Mouse (Mus musculus) ES-Bruce4 (cell line): ENCODE measurements around the gene Gm10428. TPM values are rescaled to one million over a fixed set of nuclear protein-coding genes. Genes with fewer than 3 reads are reported as not detected.

ENCODE experiments used
- H3K27ac ChIP-seq: 2 replicates; pipeline ENCODE4 v1.5.1; 2012; ENCODE audit warnings: low read length, inconsistent platforms; ENCODE audit not compliant: insufficient read depth
- H3K27me3 ChIP-seq: 2 replicates; pipeline ENCODE4 v1.6.1; 2012; ENCODE audit warnings: mild to moderate bottlenecking, low read length, inconsistent platforms; ENCODE audit not compliant: control insufficient read depth, poor library complexity, insufficient read depth, severe bottlenecking
- H3K36me3 ChIP-seq: 2 replicates; pipeline ENCODE4 v1.6.1; 2012; ENCODE audit warnings: inconsistent platforms, mild to moderate bottlenecking, low read length, moderate library complexity; ENCODE audit not compliant: control insufficient read depth, poor library complexity, insufficient read depth, severe bottlenecking
- H3K4me1 ChIP-seq: one replicate; pipeline ENCODE4 v1.8.1; 2011; ENCODE audit warnings: low read length; ENCODE audit not compliant: control insufficient read depth, insufficient read depth
- H3K4me3 ChIP-seq: 2 replicates; pipeline ENCODE4 v1.5.1; 2011; ENCODE audit warnings: low read depth, mild to moderate bottlenecking, low read length
- H3K9ac ChIP-seq: 2 replicates; pipeline ENCODE4 v1.6.1; 2012; ENCODE audit warnings: low read depth, mild to moderate bottlenecking, inconsistent platforms; ENCODE audit not compliant: poor library complexity, severe bottlenecking
- H3K9me3 ChIP-seq: replicated peaks from 2 replicates; pipeline ENCODE4 v1.6.1; 2012; ENCODE audit warnings: mild to moderate bottlenecking, low read length, inconsistent platforms; ENCODE audit not compliant: control insufficient read depth, poor library complexity, insufficient read depth, severe bottlenecking
- CTCF ChIP-seq: IDR thresholded peaks from one replicate; pipeline ENCODE4 v1.8.1; 2011; ENCODE audit warnings: low read depth, low read length
- EP300 ChIP-seq: IDR thresholded peaks from 2 replicates; pipeline ENCODE4 v1.6.1; 2011; ENCODE audit warnings: low read depth, low read length; ENCODE audit not compliant: insufficient read depth
- POLR2A ChIP-seq: IDR thresholded peaks from one replicate; pipeline ENCODE4 v1.8.1; 2011; ENCODE audit warnings: low read length; ENCODE audit not compliant: insufficient read depth
- polyA plus RNA-seq: library from polyadenylated mRNA; stranded (reverse); fragments of >200 nt; gene quantifications from 2 replicates; pipeline ENCODE4 v1.2.4, GENCODE M21; 2011; ENCODE audit warnings: low read depth; ENCODE audit not compliant: missing spikeins, insufficient read depth, insufficient read length

Gm10428 gene
- polyA plus RNA-seq, 1 experiment, result not detected

DNA sequence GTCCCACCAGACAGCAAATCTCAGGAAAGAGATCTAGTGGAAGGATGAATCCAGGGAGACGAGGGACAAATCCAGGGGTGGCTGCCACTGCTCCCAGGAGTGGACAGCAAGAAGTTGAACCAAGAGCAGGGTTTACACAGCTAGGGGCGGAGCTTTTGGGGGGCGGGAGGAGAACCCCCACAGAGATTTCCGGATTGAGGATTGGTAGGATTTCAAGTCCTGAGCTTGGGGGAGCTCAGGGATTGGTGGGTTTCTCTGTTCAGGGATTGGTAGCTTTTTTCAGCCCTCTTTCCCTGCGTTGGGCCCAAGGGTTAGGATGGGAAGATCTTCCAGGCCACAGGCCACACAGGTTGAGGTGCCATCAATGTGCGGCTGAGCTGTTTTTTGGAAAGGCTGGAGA is 5.0 kb downstream of the Gm10428 start:
- Histone ChIP-seq H3K36me3 (no peaks in the 10 kb centered on the region), H3K4me1 (no peaks in the 10 kb centered on the region), H3K4me3 (no peak overlapping the region), H3K9ac (no peak overlapping the region), H3K27me3 (no peaks in the 10 kb centered on the region), H3K9me3 (no peaks in the 10 kb centered on the region), H3K27ac (no peak overlapping the region)
- TF ChIP-seq EP300 (no peak), POLR2A (no peak), CTCF (no peak)

DNA sequence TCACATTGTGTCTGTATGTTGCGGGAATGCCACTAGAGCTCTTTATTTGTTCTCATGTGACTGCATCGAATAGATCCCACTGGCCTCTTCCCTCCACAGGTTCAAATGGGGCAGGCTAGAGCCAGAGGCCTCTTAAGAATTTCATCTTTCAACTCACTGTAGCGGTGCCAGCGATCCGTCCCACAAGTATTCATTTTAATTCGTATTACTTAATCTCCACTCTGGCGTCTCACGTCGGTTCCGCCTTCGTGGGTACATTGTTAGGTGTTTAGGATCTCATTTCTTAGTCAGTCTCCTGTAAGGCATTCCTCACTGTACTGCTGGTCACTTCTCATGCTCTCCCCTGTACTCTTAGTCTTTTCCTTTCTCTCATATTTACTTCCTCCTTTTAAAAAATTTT is 5.6 kb downstream of the Gm10428 start:
- Histone ChIP-seq H3K9me3 (no peaks in the 10 kb centered on the region), H3K4me3 (no peak overlapping the region), H3K27ac (no peak overlapping the region), H3K36me3 (no peaks in the 10 kb centered on the region), H3K27me3 (no peaks in the 10 kb centered on the region), H3K9ac (no peak overlapping the region), H3K4me1 (no peaks in the 10 kb centered on the region)
- no peak for TF ChIP-seq POLR2A
- no peak for TF ChIP-seq EP300
- TF ChIP-seq CTCF, result no peak

DNA sequence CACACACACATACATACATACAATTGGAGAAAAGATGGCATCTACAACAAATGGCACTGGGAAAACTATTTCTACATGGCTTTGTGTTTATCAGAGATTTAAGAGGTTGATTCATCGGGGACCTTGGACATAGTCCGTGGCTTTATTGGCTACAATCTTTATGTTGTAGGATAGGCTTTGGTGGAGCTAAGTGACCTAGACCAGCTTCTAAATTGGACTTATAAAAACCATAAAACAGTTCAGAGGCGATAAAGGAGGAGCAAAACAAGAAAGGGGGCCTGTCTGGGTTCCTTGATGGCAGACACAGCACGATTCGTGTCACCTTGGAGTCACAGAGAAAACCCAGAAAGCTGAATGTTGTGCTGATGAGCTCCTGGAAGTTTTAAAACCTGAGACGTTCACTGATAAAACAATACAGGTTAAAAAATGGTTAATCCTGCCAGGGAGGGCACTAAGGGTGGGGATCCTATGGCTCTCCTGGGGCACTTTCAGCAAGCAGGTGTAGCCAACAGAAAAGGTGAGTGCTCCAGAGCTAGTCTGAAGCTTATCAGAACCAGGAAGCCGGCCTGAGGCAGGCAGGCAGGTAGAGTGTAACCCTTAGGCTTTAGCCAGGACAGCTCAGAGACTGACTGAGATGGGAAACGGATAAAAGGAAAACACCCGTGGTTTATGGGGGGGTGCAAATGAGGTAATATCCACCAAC is 8.0 kb downstream of the Gm10428 start:
- H3K4me1 ChIP-seq, result no peaks in the 10 kb centered on the region
- TF ChIP-seq CTCF (no peak), POLR2A (no peak), EP300 (no peak)
- no peak overlapping the region for H3K4me3 ChIP-seq
- H3K27me3 ChIP-seq, result no peaks in the 10 kb centered on the region
- H3K36me3 ChIP-seq, result no peaks in the 10 kb centered on the region
- no peaks in the 10 kb centered on the region for H3K9me3 ChIP-seq
- H3K27ac ChIP-seq, result no peak overlapping the region
- H3K9ac ChIP-seq, result no peak overlapping the region

DNA sequence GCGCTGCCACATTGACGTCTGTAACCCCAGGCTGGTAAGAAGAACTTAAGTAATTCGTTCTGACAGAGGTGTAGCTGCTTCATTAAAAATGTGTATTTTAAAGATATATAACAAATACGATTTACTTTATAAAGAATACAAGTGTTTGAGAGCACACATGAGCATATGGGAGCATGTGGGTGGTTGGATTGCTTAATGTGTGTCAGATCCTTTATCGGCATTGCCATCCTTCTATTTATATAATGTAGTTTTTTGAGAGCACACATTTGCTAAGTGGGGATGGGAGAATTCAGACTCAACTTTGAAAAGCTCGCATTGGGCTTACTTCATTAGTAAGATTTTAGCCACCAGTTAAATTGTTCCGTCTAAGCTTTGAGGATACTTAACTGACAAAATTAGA is 23.6 kb downstream of the Gm10428 start:
- Histone ChIP-seq H3K9ac (no peak overlapping the region), H3K27me3 (no peaks in the 10 kb centered on the region), H3K36me3 (no peaks in the 10 kb centered on the region; the same call in 1 of the 2 replicates), H3K4me1 (no peaks in the 10 kb centered on the region), H3K9me3 (peaks cover 16% of the 10 kb centered on the region), H3K4me3 (no peak overlapping the region), H3K27ac (no peak overlapping the region)
- TF ChIP-seq EP300 (no peak), CTCF (no peak), POLR2A (no peak)

DNA sequence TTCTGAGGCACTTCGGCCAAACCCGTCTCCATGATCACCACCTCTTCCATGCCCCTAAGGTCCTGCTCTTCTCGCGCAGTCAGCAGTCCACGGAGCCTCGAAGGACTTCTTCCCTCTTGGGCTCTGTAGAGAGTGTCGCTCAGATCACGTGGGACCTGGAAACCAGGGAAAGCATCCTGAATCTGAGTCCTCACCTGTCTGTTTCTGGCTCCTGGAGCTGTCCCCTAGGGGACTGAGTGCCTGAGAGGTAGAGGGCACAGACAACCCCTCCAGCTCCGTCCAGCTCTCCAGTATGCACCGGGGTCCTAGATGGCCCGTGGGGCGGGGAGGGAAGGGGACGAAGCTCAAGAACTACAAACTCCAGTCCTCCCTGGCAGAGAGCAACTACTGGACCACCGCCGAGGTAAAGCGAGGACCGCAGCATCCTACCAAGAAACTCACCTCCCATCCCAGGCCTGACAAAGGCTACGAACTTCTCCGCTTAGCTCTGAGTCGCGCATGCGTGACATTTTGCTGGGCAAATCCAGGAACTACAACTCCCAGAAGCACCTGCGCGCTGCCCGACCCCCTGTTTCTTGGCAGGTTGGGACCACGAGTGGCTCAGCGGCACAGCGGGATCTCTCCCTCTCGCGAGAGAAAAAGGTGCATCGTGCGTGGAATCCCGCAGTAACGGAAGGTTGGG is 36.2 kb downstream of the Gm10428 start, which contains the start of gene Zfp286:
Gene Zfp286 (minus strand): TSS at position 528 of the 682 bp plus-strand sequence.
- Histone ChIP-seq H3K4me1 (no peaks in the 10 kb centered on the region), H3K9me3 (no peaks in the 10 kb centered on the region), H3K9ac (peak within 1 kb of the TSS; percentile 19), H3K27ac (no peak within 1 kb of the TSS), H3K36me3 (no peaks in the 10 kb centered on the region), H3K27me3 (no peaks in the 10 kb centered on the region; the same call in 1 of the 2 replicates), H3K4me3 (peak within 1 kb of the TSS; percentile 72)
- TF ChIP-seq CTCF, result no peak
- TF ChIP-seq POLR2A, result no peak
- TF ChIP-seq EP300, result no peak

DNA sequence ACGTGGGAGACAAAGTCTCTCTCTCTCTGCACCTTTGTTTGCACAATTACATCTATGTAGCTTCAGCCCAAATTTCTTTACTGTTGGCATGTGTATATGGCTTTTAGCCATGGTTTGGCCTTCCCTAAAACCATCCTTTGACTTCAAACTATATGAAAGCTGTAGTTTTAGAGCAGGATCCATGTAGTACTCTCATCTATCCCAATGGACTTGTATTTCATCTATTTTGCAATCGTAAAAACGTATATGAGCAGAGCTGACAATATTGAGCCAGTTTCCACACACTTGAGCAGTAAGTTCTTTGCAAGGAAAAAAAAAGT is 36.7 kb downstream of the Gm10428 start:
- H3K4me3 ChIP-seq, result peak overlapping the region; percentile 72
- H3K27ac ChIP-seq, result no peak overlapping the region
- H3K27me3 ChIP-seq, result no peaks in the 10 kb centered on the region; the same call in 1 of the 2 replicates
- H3K9ac ChIP-seq, result no peak overlapping the region
- no peaks in the 10 kb centered on the region for H3K4me1 ChIP-seq
- H3K9me3 ChIP-seq, result no peaks in the 10 kb centered on the region
- TF ChIP-seq POLR2A (no peak), CTCF (no peak), EP300 (no peak)
- H3K36me3 ChIP-seq, result no peaks in the 10 kb centered on the region

Other genes with a start within 250 kb of the Gm10428 start
- gene Cenpv, start 213.8 kb upstream of the Gm10428 start, polyA plus RNA-seq, result 66.9 and 77.3 TPM in 2 replicates
- gene Ubb, start 201.9 kb upstream of the Gm10428 start, polyA plus RNA-seq, result 626 and 640 TPM in 2 replicates
- gene Trpv2, start 178.6 kb upstream of the Gm10428 start, polyA plus RNA-seq, result 1.5 and 1.9 TPM in 2 replicates
- gene Lrrc75a, start 104.6 kb upstream of the Gm10428 start, polyA plus RNA-seq, result 4.6 and 6.4 TPM in 2 replicates
- 12.6 and 19.3 TPM in 2 replicates for gene Mmgt2, start 104.4 kb upstream of the Gm10428 start, polyA plus RNA-seq
- 2.7 and 2.9 TPM in 2 replicates for gene Zfp287, start 21.2 kb upstream of the Gm10428 start, polyA plus RNA-seq
- 2.9 and 3.6 TPM in 2 replicates for gene Zfp286, start 36.4 kb downstream of the Gm10428 start, polyA plus RNA-seq
- gene Trim16, start 67.1 kb downstream of the Gm10428 start, polyA plus RNA-seq, result 0.61 and 0.73 TPM in 2 replicates
- gene Fbxw10, start 94.0 kb downstream of the Gm10428 start, polyA plus RNA-seq, result 1.3 TPM in 1 of 2 replicates, not detected in the other
- 38.8 and 42.3 TPM in 2 replicates for gene Tvp23b, start 126.4 kb downstream of the Gm10428 start, polyA plus RNA-seq
- 1.9 TPM in 1 of 2 replicates, not detected in the other for gene Cdrt4, start 198.1 kb downstream of the Gm10428 start, polyA plus RNA-seq